Mouse (Mus musculus): ENCODE measurements around the gene Fastk.
"Not testable (repeated sequence)": the region's sequence is repeated elsewhere in the genome, so short reads cannot be mapped to it uniquely, and the experiment has no call there.

Fastk gene

GRCm38 (mm10) chr5:24424004-24424781 is 20.9 kb downstream of the Fastk start:
- peak; percentile 58 to 68 for DNase-seq (ENCODE audit: low spot score in 2 of 2)

GRCm38 (mm10) chr5:24423129-24424003 is 21.7 kb downstream of the Fastk start, which contains the start of the genes Cdk5 and Slc4a2:
Gene Cdk5, minus strand, starts transcription at chr5:24423530.
Gene Slc4a2, plus strand, starts transcription at chr5:24423837.
- peak; percentile 92 to 97 for DNase-seq (ENCODE audit: low spot score in 2 of 2)

GRCm38 (mm10) chr5:24420381-24420780 is 24.7 kb downstream of the Fastk start:
- no peak for DNase-seq (ENCODE audit: low spot score in 2 of 2)

- DNase-seq (ENCODE audit: low spot score in 2 of 2), result no peak
These were observed 27.5 kb downstream of the Fastk start for GRCm38 (mm10) chr5:24417587-24417986.

- DNase-seq (ENCODE audit: low spot score in 2 of 2), result peak; percentile 29 to 73
These were observed 28.8 kb downstream of the Fastk start for GRCm38 (mm10) chr5:24416222-24416736.

GRCm38 (mm10) chr5:24413938-24414337 is 31.1 kb downstream of the Fastk start:
- DNase-seq (ENCODE audit: low spot score in 2 of 2), result no peak

GRCm38 (mm10) chr5:24413042-24413693 is 31.9 kb downstream of the Fastk start, which contains the start of gene Asic3:
Gene Asic3, plus strand, starts transcription at chr5:24413392.
- no peak for DNase-seq (ENCODE audit: low spot score in 2 of 2)

GRCm38 (mm10) chr5:24412063-24412462 is 33.0 kb downstream of the Fastk start:
- no peak for DNase-seq (ENCODE audit: low spot score in 2 of 2)

GRCm38 (mm10) chr5:24409466-24409865 is 35.6 kb downstream of the Fastk start:
- DNase-seq (ENCODE audit: low spot score in 2 of 2), result no peak

GRCm38 (mm10) chr5:24408651-24409050 is 36.4 kb downstream of the Fastk start:
- DNase-seq (ENCODE audit: low spot score in 2 of 2), result no peak

- no peak for DNase-seq (ENCODE audit: low spot score in 2 of 2)
These were observed 39.7 kb downstream of the Fastk start for GRCm38 (mm10) chr5:24405389-24405876.

- DNase-seq (ENCODE audit: low spot score in 2 of 2), result no peak
These were observed 40.3 kb downstream of the Fastk start for GRCm38 (mm10) chr5:24404594-24405360.

- no peak for DNase-seq (ENCODE audit: low spot score in 2 of 2)
These were observed 43.1 kb downstream of the Fastk start for GRCm38 (mm10) chr5:24401969-24402368.

GRCm38 (mm10) chr5:24400911-24401605 is 44.0 kb downstream of the Fastk start:
- no peak for DNase-seq (ENCODE audit: low spot score in 2 of 2)

GRCm38 (mm10) chr5:24400362-24400761 is 44.7 kb downstream of the Fastk start:
- DNase-seq (ENCODE audit: low spot score in 2 of 2), result no peak

GRCm38 (mm10) chr5:24399686-24400085 is 45.4 kb downstream of the Fastk start:
- DNase-seq (ENCODE audit: low spot score in 2 of 2), result no peak

- not testable (repeated sequence) for DNase-seq (ENCODE audit: low spot score in 2 of 2)
These were observed 48.8 kb downstream of the Fastk start for GRCm38 (mm10) chr5:24396254-24396653.

- DNase-seq (ENCODE audit: low spot score in 2 of 2), result peak; percentile 91 to 92
These were observed 50.8 kb downstream of the Fastk start for GRCm38 (mm10) chr5:24394165-24394894.

- peak; percentile 81 to 92 for DNase-seq (ENCODE audit: low spot score in 2 of 2)
These were observed 51.6 kb downstream of the Fastk start, which contains the start of gene Abcb8 for GRCm38 (mm10) chr5:24393392-24393997. Gene Abcb8, plus strand, starts transcription at chr5:24393663.

Measured in spleen, postnatal 10 days (tissue).